Mouse (Mus musculus) skeletal muscle tissue, adult 2 months (tissue): ENCODE measurements around the gene Akap13.

Experiments used
- DNase-seq: peaks from one replicate; pipeline ENCODE4 v3.0.0-alpha.2; 2012; ENCODE audit warnings: low read depth, low spot score

Gene Akap13

DNA sequence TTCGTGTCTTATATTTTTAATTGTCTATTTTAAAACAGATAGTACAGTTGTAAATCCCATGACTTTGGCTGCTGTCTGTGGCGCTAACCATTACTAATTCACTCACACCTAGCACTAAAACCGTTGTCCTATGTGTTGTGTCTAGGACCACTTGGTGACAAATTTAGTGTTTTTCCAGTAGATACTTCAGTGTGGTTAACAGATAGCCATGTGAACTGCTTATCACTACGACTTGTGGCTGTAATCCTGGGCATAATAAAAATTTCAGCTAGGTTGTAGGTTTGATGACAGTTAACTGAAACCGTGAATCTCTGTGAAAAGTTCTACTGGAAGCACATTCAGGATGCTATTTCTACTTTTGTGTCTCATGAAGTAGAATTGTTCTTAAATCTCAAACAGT lies 258.6 kb downstream of the Akap13 start:
- no peak for DNase-seq

GRCm38 (mm10) chr7:75715026-75715425 lies 259.7 kb downstream of the Akap13 start:
- DNase-seq = no peak

DNA sequence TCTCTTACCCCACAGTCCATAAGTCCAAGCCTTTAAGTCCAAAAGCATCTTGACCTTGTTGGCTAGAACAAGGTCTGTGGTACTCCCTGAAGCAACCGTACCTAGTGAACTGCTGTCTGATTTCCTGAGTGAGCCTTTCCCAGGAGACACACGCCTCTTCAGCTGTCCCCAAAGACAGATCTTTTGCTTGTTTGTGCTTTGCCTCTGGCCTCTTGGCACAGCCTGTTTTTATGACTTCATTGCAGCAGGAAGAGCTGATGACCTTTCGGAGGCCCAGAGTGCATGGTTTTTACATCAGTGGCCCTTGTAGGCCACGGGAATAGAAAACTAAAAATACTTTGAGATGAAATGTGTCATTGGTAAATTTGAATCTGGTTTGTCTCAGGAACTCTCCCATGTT lies 260.6 kb downstream of the Akap13 start:
- DNase-seq = peak; percentile 81

DNA sequence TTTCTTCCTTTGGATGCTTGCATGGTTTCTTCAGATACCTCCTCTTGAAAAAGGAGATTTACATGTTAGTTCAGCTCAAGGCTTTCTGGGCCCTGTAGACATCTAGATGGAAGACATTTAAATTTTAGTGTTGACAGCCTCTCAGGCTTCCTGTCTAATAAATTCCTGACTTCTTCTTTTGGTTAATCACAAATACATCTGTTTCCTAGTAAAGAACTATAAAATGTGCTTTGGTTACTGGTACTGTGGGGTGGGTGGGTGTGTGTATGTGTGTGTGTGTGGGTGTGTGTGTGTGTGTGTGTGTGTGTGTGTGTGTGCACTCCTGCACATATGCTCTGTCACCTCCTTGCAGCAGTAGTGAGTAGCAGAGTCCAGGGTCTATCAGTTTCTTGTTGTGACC lies 262.0 kb downstream of the Akap13 start:
- no peak for DNase-seq

- no peak for DNase-seq
These were observed 266.0 kb downstream of the Akap13 start for GRCm38 (mm10) chr7:75721302-75721701.

GRCm38 (mm10) chr7:75724012-75724411 lies 268.7 kb downstream of the Akap13 start:
- no peak for DNase-seq

DNA sequence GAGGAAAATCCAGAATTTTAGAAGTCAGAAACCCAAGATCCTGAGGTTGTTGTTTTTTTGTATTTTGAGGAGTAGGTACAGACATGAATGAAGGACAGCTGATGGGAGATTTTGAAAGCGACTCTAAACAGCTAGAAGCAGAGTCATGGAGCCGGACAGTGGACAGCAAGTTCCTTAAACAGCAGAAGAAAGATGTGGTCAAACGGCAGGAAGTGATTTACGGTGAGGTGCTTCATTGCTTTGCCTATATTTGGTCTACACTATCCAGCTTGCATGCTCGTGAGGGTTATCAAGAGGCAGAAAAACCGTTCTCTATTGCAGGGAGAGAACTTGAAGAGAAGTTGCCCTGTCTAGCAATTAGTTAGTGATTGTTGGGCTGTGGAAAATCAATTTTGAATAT lies 270.6 kb downstream of the Akap13 start:
- DNase-seq = no peak

DNA sequence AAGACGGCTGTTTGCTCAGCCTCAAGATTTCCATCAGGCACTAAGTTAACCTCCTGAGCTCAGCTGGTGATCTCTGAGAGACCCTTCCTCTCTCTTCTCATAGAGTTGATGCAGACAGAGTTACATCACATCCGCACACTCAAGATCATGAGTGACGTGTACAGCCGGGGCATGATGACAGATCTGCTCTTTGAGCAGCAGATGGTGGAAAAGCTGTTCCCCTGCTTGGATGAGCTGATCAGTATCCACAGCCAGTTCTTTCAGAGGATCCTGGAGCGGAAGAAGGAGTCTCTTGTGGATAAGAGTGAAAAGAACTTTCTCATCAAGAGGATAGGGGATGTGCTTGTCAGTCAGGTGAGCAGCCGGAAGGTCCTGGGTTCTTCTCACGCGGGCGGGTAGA lies 271.5 kb downstream of the Akap13 start:
- no peak for DNase-seq

GRCm38 (mm10) chr7:75729652-75730051 lies 274.3 kb downstream of the Akap13 start:
- DNase-seq = no peak

DNA sequence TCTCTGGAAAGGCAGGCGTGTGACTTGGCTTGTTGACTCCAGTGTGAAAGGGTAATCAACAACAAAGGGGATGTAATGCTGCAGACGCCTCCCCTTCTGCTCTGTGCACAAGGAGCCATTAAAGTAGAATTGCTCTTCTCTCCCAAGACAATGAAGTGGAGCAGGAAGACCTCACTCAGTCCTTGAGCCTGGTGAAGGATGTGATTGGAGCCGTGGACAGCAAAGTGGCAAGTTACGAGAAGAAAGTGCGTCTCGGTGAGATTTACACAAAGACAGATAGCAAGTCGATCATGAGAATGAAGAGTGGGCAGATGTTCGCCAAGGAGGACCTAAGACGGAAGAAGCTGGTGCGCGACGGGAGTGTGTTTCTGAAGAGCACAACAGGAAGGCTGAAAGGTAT lies 274.9 kb downstream of the Akap13 start:
- no peak for DNase-seq

DNA sequence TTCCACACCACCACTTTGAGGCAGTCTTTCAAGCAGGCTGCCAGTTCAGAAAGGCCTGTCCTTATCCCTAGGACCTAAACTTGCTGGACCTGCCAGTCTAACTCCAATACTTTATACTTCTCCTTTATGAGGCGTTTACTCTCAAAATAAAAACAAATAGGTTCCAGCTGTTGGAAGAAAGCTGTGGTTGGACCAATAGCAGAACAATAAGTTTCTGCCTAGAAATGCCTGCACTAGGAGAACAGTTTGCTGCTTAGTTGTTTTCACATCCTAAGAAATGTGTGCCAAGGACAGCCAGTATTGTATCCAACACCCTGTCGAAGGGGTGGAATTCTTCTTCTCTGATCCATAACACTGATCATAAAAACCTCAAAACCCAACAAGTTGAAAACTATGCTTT lies 276.6 kb downstream of the Akap13 start:
- DNase-seq = peak; percentile 37

DNA sequence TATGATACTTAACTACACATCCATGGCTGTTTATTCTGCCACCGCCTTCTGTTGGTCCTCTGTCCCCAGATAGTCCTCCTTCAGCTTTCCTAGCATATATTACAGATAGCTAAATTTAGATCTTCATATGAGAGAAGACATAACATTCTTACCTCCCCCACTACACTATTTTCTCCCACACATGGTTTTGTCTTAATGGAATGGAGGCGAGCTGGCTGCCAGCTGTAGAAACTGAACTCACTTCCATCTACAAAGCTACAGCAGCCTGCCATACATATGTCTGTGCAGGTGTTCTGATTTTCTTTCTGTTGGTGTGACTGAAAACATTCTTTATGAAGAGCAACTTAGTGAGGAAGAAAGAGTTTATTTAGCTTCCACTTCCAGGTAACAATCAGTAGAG lies 277.8 kb downstream of the Akap13 start:
- DNase-seq = no peak

- DNase-seq = peak; percentile 47
These were observed 283.9 kb downstream of the Akap13 start for GRCm38 (mm10) chr7:75739075-75739725.

GRCm38 (mm10) chr7:75744528-75744927 lies 289.2 kb downstream of the Akap13 start:
- no peak for DNase-seq

- no peak for DNase-seq
These were observed 289.8 kb downstream of the Akap13 start for GRCm38 (mm10) chr7:75744978-75745638.

DNA sequence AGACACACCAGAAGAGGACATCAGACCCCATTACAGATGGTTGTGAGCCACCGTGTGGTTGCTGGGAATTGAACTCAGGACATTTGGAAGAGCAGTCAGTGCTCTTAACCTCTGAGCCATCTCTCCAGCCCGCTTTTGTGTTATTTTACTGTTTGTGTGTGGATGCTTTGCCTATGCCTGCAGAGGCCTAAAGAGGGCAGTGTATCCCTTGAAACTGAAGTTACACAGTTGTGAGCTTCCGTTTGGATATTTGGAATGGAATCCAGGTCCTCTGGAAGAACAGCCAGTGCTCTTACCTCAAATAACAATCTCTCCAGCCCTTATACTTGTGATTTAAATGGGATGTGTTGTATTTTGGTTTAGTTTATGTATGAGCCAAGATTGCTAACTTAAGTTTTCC lies 290.6 kb downstream of the Akap13 start:
- peak; percentile 21 for DNase-seq

DNA sequence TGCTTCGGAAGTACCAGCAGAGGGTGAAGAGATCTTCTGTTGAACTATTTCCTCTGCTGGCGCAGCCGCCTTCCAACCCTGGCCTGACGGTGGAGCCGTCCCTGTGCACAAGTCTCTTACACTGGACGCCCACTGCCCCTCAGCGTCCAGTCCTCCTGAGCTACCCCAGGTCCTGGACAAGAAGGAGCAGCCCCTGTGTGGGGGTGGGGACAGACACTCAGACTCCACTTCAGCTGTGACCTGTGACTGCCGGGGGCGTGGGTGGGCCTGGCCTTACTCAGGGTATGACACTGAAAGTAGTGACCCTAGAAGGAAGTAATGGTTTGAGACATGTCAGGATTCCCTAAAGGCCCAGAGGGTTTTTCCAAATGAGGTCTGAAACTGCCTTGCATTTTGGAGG lies 295.2 kb downstream of the Akap13 start:
- no peak for DNase-seq

GRCm38 (mm10) chr7:75751161-75751803 lies 295.9 kb downstream of the Akap13 start:
- DNase-seq = no peak

GRCm38 (mm10) chr7:75752442-75753191 lies 297.3 kb downstream of the Akap13 start:
- DNase-seq = no peak

GRCm38 (mm10) chr7:75753192-75753783 lies 298.0 kb downstream of the Akap13 start:
- DNase-seq = no peak

- no peak for DNase-seq
These were observed 299.5 kb downstream of the Akap13 start for GRCm38 (mm10) chr7:75754587-75755499.
